Mouse (Mus musculus): Measurements from ENCODE around the gene Abhd2. TPM values are rescaled to one million over a fixed set of nuclear protein-coding genes. Genes with fewer than 3 reads are reported as not detected.

Abhd2 gene
- polyA plus RNA-seq, 1 experiment from 2014 or later: 60.0 TPM

DNA sequence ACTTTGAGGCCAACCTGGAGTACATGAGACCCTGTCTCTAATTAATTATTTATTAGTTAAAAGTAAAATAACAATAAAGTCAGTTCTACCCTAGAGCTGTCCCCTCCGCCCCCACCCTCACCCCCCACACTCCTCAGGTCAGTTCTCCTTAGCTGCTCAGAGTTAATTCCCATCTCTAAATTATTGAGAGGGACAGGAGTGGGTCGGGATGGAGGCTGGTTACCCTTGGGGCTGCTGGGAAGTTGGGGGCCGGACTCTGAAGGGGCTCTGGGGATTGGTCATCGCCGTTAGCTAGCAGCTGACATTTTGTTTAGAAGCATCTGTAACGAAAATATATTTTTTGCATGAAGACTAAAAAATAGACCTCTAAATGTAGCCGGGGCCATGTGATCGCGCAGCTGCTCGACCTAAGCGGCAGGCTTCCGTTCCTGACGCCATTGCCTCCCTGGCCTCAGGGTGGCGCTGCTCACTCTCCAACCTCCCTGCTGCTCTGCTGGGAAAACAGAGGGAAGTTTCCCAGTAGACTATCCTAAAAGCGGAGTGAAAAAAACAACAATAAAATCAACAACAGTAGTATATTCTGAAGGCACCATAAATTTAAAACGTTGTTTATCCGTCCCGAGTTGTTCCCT is 26.8 kb upstream of the Abhd2 start:
- H3K27me3 ChIP-seq: no peaks in the 10 kb centered on the region
- ChIA-PET CTCF (interaction anchor here (0.8 to 3.7 kb wide), 12 partner anchors 8 to 323 kb away, joined by 3 to 49 read pairs (median 3); no protein-coding TSS in a partner anchor), POLR2A (no interaction called here)
- DNase-seq (ENCODE audit: low read depth, low spot score): no peak
- peak; percentile 45 for ATAC-seq
- peak; percentile 94 for TF ChIP-seq CTCF (IDR thresholded peaks at IDR 0.05)
- in situ Hi-C loops (cut with MboI; ENCODE audit: low pct_unique_long_range_greater_than_20kb): loop anchor here (5.0 to 10.0 kb wide), 2 partner anchors 106 to 219 kb away; partner anchors contain the start of gene Polg

- no peaks in the 10 kb centered on the region for H3K27me3 ChIP-seq
- ChIA-PET CTCF (interaction anchor here (1.8 to 3.7 kb wide), 2 partner anchors 40 to 102 kb away, joined by 3 to 49 read pairs; no protein-coding TSS in a partner anchor), POLR2A (no interaction called here)
- in situ Hi-C loops (cut with MboI; ENCODE audit: low pct_unique_long_range_greater_than_20kb): loop anchor here (5.0 to 10.0 kb wide), 2 partner anchors 105 to 217 kb away; partner anchors contain the start of gene Polg
- DNase-seq (ENCODE audit: low read depth, low spot score) (no peak), ATAC-seq (no peak)
- TF ChIP-seq CTCF (IDR thresholded peaks at IDR 0.05): no peak
Measured at GRCm38 (mm10) chr7:79247408-79247807, 25.6 kb upstream of the Abhd2 start.

DNA sequence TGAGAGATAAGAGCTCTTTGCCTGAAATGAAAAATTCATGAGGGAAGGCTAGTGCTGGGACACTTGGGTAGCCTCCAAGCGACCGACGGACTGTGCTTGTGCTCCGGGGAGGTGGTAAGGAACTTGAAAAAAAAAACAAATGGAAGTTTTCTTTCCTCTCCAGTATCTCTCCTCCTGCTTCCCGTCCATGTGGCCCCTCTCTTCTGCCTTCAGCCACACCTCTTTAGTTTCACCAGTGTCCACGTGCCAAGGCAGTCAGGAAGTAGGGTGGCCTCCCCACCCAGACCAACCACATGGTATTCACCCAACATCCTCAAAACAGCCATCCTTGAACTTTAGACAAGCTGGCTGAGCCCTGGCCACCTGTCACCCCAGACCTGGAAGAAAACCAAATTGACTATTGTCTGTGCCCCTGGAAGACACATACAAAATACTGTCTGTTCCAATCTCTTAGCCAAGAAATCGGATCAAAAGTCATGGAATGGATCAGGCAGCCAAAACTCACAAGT is 25.1 kb upstream of the Abhd2 start:
- ATAC-seq: no peak
- POLR2A ChIA-PET: no interaction called here

GRCm38 (mm10) chr7:79249581-79249980 is 23.4 kb upstream of the Abhd2 start:
- ATAC-seq: no peak
- ChIA-PET CTCF (interaction anchor here (1.5 kb wide), 1 partner anchor 100 kb away, joined by 5 read pairs; no protein-coding TSS in a partner anchor), POLR2A (interaction anchor here (1.3 kb wide), 1 partner anchor 100 kb away, joined by 4 read pairs; no protein-coding TSS in a partner anchor)
- H3K27me3 ChIP-seq: no peaks in the 10 kb centered on the region
- in situ Hi-C loops (cut with MboI; ENCODE audit: low pct_unique_long_range_greater_than_20kb): loop anchor here (5.0 to 10.0 kb wide), 2 partner anchors 103 to 215 kb away; partner anchors contain the start of gene Polg
- no peak for TF ChIP-seq CTCF (IDR thresholded peaks at IDR 0.05)
- no peak for DNase-seq (ENCODE audit: low read depth, low spot score)

More for the DNA sequence above, 25.1 kb upstream of the Abhd2 start:
- in situ Hi-C loops (cut with MboI; ENCODE audit: low pct_unique_long_range_greater_than_20kb): loop anchor here (5.0 to 10.0 kb wide), 2 partner anchors 104 to 217 kb away; partner anchors contain the start of gene Polg
- CTCF ChIA-PET: interaction anchor here (1.0 to 3.7 kb wide), 3 partner anchors 18 to 101 kb away, joined by 3 to 49 read pairs (median 3); no protein-coding TSS in a partner anchor
- no peaks in the 10 kb centered on the region for H3K27me3 ChIP-seq
- DNase-seq (ENCODE audit: low read depth, low spot score): no peak
- no peak for TF ChIP-seq CTCF (IDR thresholded peaks at IDR 0.05)

DNA sequence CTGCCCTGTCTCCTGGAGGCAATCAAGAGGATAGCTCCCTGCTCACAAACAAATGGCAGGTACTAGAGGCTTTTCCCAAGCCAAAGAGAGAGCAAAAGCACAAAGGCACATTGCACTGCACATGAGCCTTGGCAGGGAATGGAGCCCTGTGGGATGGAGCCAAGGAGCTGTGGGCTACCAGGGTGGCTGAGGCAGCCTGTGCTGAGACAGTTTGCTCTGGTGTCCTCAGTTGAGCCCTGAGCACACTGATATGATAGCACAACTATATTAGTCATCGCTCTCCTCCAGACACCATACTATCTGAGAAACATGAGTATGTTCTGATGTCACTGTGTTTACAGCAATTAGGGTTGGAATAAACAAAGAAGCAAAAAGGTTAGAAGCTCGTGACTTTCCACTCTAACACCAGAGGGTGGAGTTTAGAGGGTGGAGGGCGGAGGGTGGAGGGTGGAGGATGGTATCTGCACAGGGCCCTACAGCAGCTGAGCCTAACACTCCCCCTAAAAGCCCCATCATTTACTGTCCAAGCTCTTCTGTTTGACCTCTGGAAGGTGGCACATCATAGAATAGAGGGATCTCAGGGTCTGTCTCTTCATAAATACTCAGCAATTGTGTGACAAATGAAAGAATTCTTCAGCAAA is 18.6 kb upstream of the Abhd2 start:
- in situ Hi-C loops (cut with MboI; ENCODE audit: low pct_unique_long_range_greater_than_20kb): no loop called here
- no peak for ATAC-seq
- TF ChIP-seq CTCF (IDR thresholded peaks at IDR 0.05): no peak
- POLR2A ChIA-PET: no interaction called here
- no peak for DNase-seq (ENCODE audit: low read depth, low spot score)
- CTCF ChIA-PET: interaction anchor here (2.0 to 2.1 kb wide), 2 partner anchors 93 to 95 kb away, joined by 6 to 9 read pairs; no protein-coding TSS in a partner anchor
- H3K27me3 ChIP-seq: no peaks in the 10 kb centered on the region

- ChIA-PET POLR2A (no interaction called here), CTCF (interaction anchor here (1.5 to 2.1 kb wide), 3 partner anchors 10 to 94 kb away, joined by 5 to 9 read pairs (median 6); no protein-coding TSS in a partner anchor)
- TF ChIP-seq CTCF (IDR thresholded peaks at IDR 0.05): no peak
- no peaks in the 10 kb centered on the region for H3K27me3 ChIP-seq
- ATAC-seq (no peak), DNase-seq (ENCODE audit: low read depth, low spot score) (no peak)
- in situ Hi-C loops (cut with MboI; ENCODE audit: low pct_unique_long_range_greater_than_20kb): no loop called here
Measured at GRCm38 (mm10) chr7:79255350-79255749, 17.6 kb upstream of the Abhd2 start.

DNA sequence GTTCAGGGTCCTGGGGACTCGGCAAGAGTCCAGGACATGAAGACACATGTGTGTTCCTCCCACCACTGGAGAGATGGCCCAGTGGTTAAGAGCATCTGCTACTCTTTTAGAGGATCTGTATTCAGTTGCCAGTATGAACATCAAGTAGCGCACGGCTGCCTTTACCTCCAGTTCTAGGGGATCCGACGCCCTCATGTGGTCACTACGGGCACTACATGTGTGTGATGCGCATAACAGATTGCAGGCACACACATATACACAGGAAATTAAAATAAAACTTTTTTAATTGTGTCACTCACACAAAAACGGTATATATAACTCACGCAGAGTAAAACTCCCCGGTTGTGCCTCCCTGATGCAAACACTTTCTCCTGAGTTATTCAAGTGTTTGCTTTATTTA is 17.2 kb upstream of the Abhd2 start:
- CTCF ChIA-PET: interaction anchor here (1.5 to 2.1 kb wide), 3 partner anchors 10 to 93 kb away, joined by 5 to 9 read pairs (median 6); no protein-coding TSS in a partner anchor
- in situ Hi-C loops (cut with MboI; ENCODE audit: low pct_unique_long_range_greater_than_20kb): no loop called here
- DNase-seq (ENCODE audit: low read depth, low spot score) (no peak), ATAC-seq (no peak)
- no peaks in the 10 kb centered on the region for H3K27me3 ChIP-seq
- POLR2A ChIA-PET: no interaction called here
- peak; percentile 50 for TF ChIP-seq CTCF (IDR thresholded peaks at IDR 0.05)

DNA sequence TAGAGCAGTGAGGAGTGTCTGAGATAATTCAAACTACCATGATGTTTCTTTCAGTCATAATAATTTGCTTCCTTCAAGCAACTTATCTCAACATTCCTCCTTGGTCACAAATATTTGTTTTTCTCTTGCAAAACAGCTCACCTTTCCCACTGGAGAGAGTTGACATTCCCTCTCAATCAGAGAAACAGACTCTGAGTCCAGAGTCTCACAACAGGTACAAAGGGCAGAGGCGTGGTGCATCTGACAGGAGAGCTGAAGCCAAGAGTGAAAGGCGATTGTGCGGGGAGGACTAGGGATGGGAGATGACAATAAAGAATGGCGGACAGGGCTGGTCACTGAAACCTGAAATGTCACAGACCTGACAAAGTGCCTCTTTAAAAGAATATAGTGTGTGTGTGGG is 16.3 kb upstream of the Abhd2 start:
- ATAC-seq (no peak), DNase-seq (ENCODE audit: low read depth, low spot score) (no peak)
- CTCF ChIA-PET: interaction anchor here (1.5 kb wide), 1 partner anchor 11 kb away, joined by 5 read pairs; no protein-coding TSS in a partner anchor
- TF ChIP-seq CTCF (IDR thresholded peaks at IDR 0.05): no peak
- POLR2A ChIA-PET: no interaction called here
- in situ Hi-C loops (cut with MboI; ENCODE audit: low pct_unique_long_range_greater_than_20kb): no loop called here
- no peaks in the 10 kb centered on the region for H3K27me3 ChIP-seq

DNA sequence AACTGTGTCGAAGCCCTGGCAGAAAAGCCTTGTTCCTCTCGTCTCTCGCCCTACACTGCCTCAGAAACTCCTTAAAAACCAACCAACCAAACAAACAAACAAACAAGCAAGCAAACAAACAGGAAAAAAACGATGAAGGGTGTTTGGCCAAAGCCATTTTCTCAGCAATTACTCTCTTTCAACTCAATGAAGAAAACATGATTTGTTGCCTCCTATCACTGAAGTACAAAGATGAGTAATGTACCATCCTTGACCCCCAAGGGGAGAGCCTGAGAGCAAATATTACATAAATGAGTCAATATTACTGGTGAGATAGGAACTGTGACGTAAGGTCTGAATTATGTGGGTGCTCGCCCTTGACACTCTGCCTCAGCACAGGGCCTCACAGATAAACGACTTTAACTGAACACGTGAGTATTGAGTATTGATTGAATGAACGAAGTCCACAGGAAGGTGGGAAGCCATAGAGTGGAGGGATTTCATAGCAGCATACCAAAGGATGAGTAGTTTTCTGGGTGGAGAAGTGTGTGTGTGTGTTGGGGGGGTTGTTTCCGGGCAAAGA is 13.9 kb upstream of the Abhd2 start:
- ATAC-seq (no peak), DNase-seq (ENCODE audit: low read depth, low spot score) (no peak)
- CTCF ChIA-PET: no interaction called here
- POLR2A ChIA-PET: interaction anchor here (1.0 kb wide), 1 partner anchor 15 kb away, joined by 3 read pairs; no protein-coding TSS in a partner anchor
- no peaks in the 10 kb centered on the region for H3K27me3 ChIP-seq
- in situ Hi-C loops (cut with MboI; ENCODE audit: low pct_unique_long_range_greater_than_20kb): no loop called here
- TF ChIP-seq CTCF (IDR thresholded peaks at IDR 0.05): no peak

DNA sequence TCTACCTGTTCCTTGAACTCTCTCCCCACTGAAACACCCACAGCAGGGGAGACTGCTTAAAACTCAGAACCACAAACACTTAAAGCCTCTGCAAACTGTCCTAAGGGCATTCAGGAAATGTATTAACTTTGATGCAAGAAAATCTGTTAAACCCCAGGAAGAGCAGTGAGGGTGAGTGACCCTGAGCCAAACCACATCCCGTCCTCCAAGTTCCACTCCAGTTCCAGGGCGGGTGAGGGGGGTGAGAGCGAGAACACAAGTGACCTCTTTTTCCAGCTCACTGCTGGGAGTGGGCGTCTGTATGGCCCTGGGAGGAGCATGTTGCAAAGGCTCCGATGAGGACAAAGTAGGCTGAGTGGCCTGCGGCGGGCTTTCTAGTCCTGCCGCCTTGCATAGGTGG is 10.5 kb upstream of the Abhd2 start:
- ChIA-PET POLR2A (no interaction called here), CTCF (interaction anchor here (1.4 kb wide), 1 partner anchor 84 kb away, joined by 4 read pairs; no protein-coding TSS in a partner anchor)
- DNase-seq (ENCODE audit: low read depth, low spot score): no peak
- in situ Hi-C loops (cut with MboI; ENCODE audit: low pct_unique_long_range_greater_than_20kb): no loop called here
- peak; percentile 21 for ATAC-seq
- TF ChIP-seq CTCF (IDR thresholded peaks at IDR 0.05): no peak
- no peaks in the 10 kb centered on the region for H3K27me3 ChIP-seq
